Mouse (Mus musculus) embryonic facial prominence, embryonic 11.5 days (tissue): Measurements from ENCODE around the gene Prrc2b. TPM values are rescaled to one million over a fixed set of nuclear protein-coding genes. Genes with fewer than 3 reads are reported as not detected.

Experiments
- microRNA-seq: library from miRNA; unstranded; fragments of <30 nt; microRNA quantifications from one replicate; pipeline ENCODE4, GENCODE M21; 2016; ENCODE audit warnings: borderline number of aligned reads
- polyA plus RNA-seq: library from polyadenylated mRNA; unstranded; fragments of >200 nt; fragmentation: Nextera tagmentation; extraction: Ambion mirVana; gene quantifications from 2 replicates; pipeline ENCODE4 v1.2.1, GENCODE M21; 2014

The Prrc2b gene
- polyA plus RNA-seq, 1 experiment from 2014 or later, result 46.2 TPM

Small RNA genes within 50 kb of the gene (microRNA-seq; reads per million reads assigned to microRNA genes)
- not detected for gene Gm27805

Other genes starting within 250 kb of the Prrc2b start
- 83.5 and 84.3 TPM in 2 replicates for gene Aif1l, start 200.9 kb upstream of the Prrc2b start, polyA plus RNA-seq
- 74.7 and 78.2 TPM in 2 replicates for gene Nup214, start 176.6 kb upstream of the Prrc2b start, polyA plus RNA-seq
- 1.8 and 1.9 TPM in 2 replicates for gene Fam78a, start 66.2 kb upstream of the Prrc2b start, polyA plus RNA-seq
- gene Plpp7, start 55.6 kb upstream of the Prrc2b start, polyA plus RNA-seq, result 3.5 TPM in 2 replicates
- gene Pomt1, start 85.5 kb downstream of the Prrc2b start, polyA plus RNA-seq, result 15.5 and 16.1 TPM in 2 replicates
- 57.2 and 64.2 TPM in 2 replicates for gene Uck1, start 109.1 kb downstream of the Prrc2b start, polyA plus RNA-seq
- gene Golga2, start 136.3 kb downstream of the Prrc2b start, polyA plus RNA-seq, result 14.9 and 15.2 TPM in 2 replicates
- gene Swi5, start 137.0 kb downstream of the Prrc2b start, polyA plus RNA-seq, result 392 and 406 TPM in 2 replicates
- gene Ciz1, start 201.2 kb downstream of the Prrc2b start, polyA plus RNA-seq, result 41.1 and 46.0 TPM in 2 replicates
- gene Dnm1, start 202.3 kb downstream of the Prrc2b start, polyA plus RNA-seq, result 31.0 and 35.3 TPM in 2 replicates
- gene 1110008P14Rik, start 230.9 kb downstream of the Prrc2b start, polyA plus RNA-seq, result 41.3 and 41.5 TPM in 2 replicates
- 0.95 and 1.2 TPM in 2 replicates for gene Lcn2, start 237.2 kb downstream of the Prrc2b start, polyA plus RNA-seq
- gene Ptges2, start 244.8 kb downstream of the Prrc2b start, polyA plus RNA-seq, result 31.7 and 33.0 TPM in 2 replicates